Mouse (Mus musculus): ENCODE results near the gene Hspa8.

Gene Hspa8

DNA sequence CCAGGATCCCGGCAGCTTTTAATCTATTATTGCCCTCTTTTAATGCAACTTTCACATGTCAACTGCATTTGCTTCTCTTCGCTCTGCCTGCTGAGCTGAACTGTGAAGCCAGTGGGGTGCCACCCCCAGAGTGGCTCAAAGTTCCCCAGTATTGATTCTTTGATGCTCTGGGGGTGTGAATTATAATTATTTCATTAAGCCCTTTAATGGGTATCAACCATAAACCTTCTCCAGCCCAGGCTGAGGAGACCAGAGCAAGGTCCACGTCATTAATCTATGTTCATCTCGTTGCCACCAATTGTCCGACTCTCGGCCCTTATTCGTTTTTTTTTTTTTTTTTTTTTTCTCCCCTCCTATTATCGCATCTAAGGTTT is 8.1 kb downstream of the Hspa8 start:
- no peak for DNase-seq (ENCODE audit: low spot score in 2 of 2)

DNA sequence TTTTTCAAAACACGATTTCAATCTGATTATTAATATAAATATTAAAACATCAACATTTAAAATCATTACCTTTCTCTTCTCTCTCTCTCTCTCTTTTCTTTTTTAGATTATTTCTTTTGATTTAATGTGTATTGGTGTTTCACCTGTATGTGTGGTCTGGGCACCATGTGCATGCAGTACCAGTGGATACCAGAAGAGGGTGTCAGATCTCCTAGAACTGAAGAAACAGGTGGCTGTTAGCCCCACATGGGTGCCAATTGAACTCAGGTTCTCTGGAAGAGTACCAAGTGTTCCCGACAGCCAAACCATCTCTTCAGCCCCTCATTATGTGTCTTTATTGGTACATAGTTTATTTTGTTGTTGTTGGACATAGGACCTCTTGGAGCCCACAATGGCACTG is 11.1 kb downstream of the Hspa8 start:
- DNase-seq (ENCODE audit: low spot score in 2 of 2): peak; percentile 32 to 60

DNA sequence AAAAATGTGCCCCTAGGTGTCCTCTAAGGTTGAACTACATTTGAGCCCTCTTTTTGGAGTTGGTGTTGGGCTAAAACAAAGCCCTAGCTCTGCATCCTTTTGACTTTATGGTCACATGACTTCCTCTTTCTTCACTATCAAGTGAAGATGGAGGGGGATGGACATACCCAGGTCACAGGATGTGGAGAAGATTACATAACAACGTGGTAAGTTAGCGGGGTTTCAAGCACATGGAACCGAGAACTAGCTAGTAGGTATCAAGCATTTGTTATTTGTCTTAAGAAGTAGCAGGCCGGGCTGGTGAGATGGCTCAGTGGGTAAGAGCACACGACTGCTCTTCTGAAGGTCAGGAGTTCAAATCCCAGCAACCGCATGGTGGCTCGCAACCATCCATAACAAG is 13.3 kb downstream of the Hspa8 start:
- no peak for DNase-seq (ENCODE audit: low spot score in 2 of 2)

DNA sequence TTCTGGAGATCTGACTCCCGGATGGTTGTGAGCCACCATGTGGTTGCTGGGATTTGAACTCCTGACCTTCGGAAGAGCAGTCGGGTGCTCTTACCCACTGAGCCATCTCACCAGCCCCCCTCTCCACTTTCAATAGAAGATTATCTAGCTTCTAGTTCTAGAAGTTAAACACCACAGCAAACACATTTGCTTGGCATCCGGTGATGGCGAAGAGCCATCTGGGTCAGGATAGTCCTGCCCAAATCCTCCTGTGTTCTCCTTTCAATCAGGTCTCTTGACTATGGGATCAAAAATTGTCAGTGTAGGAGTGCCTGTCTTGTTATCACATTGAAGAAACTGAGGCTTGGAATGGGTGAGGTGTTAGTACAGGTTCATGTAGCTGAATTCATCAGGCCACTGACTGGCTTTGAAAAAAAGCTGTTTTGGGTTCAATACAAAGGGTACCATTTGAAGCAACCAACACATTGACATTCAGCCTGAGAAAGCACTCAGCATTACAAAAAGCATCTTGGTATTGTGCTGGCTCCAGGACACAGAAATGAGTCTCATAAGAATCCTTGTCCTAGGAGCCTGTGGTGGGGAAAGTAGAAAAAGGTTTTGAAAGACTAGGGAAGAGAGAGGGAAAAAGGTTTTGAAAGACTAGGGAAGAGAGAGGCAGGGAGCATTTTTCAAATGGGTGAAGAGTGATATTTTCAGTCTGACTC is 16.7 kb downstream of the Hspa8 start:
- no peak for DNase-seq (ENCODE audit: low spot score in 2 of 2)

- no peak for DNase-seq (ENCODE audit: low spot score in 2 of 2)
Measured at GRCm38 (mm10) chr9:40825601-40826000, 24.8 kb downstream of the Hspa8 start.

DNA sequence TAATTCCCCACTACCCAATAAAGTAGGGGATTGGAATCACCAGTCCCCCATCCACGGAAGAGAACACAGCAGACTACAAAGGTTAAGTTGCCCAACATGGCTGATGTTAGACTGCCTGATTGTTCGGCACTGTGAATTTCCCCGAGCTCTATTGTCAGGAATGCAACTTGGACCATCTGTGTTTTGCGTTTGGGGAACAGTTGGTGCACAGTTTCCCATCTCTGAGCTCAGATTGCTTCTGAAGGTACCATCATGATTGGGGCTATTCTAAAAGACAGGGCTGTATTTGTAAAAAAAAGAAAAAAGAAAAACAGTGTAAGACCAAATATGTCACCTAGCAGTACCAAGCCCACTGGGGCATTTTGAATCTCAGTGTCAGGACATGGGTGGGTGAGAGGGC is 26.6 kb downstream of the Hspa8 start:
- no peak for DNase-seq (ENCODE audit: low spot score in 2 of 2)

DNA sequence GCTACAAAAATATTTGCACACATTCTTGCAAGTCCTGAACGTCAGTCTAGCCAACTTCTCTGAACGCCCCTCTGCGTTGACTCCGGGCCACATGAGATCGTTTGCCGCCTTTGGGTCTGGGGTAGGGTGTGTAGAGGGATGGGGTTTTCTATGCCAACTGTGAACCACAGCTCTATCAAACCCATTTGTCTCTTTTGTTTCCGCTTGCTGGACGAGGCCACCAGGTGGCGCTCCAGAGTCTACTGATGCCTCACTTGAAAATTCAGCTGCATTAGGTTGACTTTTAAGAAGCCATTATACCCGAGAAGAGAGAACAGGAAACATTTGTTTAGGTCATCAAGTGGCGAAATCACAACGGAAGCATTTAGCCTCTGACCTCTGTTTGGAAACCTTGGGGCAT is 33.8 kb downstream of the Hspa8 start:
- DNase-seq (ENCODE audit: low spot score in 2 of 2): peak; percentile 54 to 85

- no peak for DNase-seq (ENCODE audit: low spot score in 2 of 2)
Measured at GRCm38 (mm10) chr9:40836681-40837080, 35.9 kb downstream of the Hspa8 start.

GRCm38 (mm10) chr9:40839662-40840061 is 38.9 kb downstream of the Hspa8 start:
- DNase-seq (ENCODE audit: low spot score in 2 of 2): no peak

DNA sequence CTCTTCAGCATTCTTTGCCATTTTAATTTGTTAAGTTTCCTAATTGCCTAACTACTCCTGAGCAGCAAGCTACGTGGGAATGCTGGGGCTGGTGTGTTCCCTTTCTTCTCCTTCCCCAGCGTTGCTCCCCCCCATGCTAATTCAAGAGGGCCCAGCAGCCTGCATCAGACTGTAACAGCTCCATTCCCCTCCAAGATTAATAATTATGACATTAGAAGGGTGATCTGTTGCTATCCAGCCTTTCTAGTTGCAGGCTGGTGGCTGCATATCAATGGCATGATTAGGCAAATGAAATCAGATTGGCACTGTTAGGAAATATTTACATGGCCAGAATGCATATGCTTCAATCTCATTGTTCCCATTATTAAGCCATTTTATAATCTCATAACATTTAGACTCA is 50.7 kb downstream of the Hspa8 start:
- no peak for DNase-seq (ENCODE audit: low spot score in 2 of 2)

DNA sequence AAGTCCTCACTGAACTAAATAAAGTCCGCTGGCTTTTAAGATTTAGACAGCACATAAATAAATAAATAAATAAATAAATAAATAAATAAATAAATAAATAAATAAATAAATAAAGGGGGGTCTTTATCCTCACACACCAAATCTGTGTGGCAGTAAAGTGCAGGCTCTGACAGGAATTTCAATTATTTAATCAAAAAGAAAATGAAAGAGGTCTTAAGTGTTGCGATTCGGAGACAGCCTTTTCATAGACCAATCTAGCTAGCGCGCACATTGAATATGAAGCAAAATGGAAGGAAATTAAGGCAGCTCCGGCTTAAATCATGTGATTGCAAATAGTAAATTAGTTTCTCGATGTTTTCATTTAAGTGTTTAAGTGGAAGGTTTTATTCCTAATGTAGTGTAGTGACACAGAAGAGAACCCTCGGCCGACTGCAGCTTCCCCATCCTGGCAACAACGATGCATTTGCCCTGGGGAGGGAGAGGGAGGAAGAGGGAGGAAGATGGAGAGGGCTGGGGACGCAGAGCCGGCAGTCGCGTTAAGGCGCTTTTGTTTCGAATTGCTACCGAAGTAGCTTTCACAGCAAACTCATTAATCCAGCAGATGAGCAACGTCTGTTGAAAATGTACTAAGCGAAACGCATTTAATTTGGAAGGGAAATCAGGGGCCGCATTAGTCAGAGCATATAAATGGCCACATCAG is 57.8 kb downstream of the Hspa8 start:
- no peak for DNase-seq (ENCODE audit: low spot score in 2 of 2)

DNA sequence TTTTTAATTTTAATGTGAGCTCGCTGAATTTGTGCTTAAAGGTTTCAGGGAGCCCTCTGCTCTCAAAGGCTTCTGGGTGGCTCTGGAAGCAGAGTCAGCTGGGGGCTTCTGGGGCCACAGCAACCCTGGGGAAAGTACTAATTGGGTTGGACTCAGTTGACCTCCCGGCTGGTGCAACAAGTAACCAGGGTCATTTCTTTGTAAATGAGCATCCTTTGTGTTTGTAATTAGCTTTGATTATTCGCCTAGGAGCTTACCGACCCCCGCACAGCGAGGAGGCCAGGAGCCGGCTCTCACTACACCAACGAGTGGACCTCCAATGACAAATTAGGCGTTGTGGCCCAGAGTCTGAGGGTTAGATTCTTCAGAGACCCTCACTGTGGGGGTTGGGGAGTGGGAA is 58.4 kb downstream of the Hspa8 start:
- no peak for DNase-seq (ENCODE audit: low spot score in 2 of 2)
